Mouse (Mus musculus) CH12.LX (cell line): ENCODE measurements at regions not wholly inside any gene's neighbourhood (a gene's known extent, or its start where the extent isn't known, plus 50 kb on each side); places are given as distances from the start of the nearest gene placed in this dataset.
A peak's percentile ranks its signal among the peaks of the same experiment; 100 is the strongest.

Experiments
- DNase-seq: peaks from one replicate; pipeline ENCODE4 v3.0.0-alpha.2; 2013; ENCODE audit errors: extremely low read depth
- H3K27ac ChIP-seq: 2 replicates; pipeline ENCODE4 v1.5.1; 2012; ENCODE audit warnings: low read depth, mild to moderate bottlenecking, control low read depth, moderate library complexity; ENCODE audit not compliant: insufficient read depth
- H3K27me3 ChIP-seq: replicated peaks from 2 replicates; pipeline ENCODE3; 2012; ENCODE audit warnings: inconsistent platforms
- H3K36me3 ChIP-seq, 2 experiments: replicated peaks in 1 of 2; 2 replicates each; pipeline versions ENCODE3 to v1.6.1; 2012; ENCODE audit warnings: inconsistent platforms in 1 of 2, low read length in 1 of 2, mild to moderate bottlenecking in 1 of 2, mixed read lengths in 1 of 2, moderate library complexity in 1 of 2; ENCODE audit not compliant: control insufficient read depth in 1 of 2, insufficient read depth in 1 of 2
- H3K4me1 ChIP-seq, 2 experiments: 2 replicates each; pipeline ENCODE4 v1.6.1; 2012; ENCODE audit warnings: inconsistent platforms in 1 of 2, moderate library complexity in 1 of 2; ENCODE audit not compliant: insufficient read depth in 2 of 2, control insufficient read depth in 1 of 2
- H3K4me2 ChIP-seq: 2 replicates; pipeline ENCODE4 v1.6.1; 2012; ENCODE audit warnings: low read depth, mild to moderate bottlenecking, control low read depth; ENCODE audit not compliant: poor library complexity, insufficient read depth, severe bottlenecking
- H3K4me3 ChIP-seq, 3 experiments: fragments of 150-350 bp in 1 of 3; sonication (generic) in 1 of 3; replicated peaks in 1 of 3; 2 replicates each; pipeline versions ENCODE3 to v1.5.1; 2011 to 2012; ENCODE audit warnings: low read depth in 2 of 3, low read length in 2 of 3, mild to moderate bottlenecking in 2 of 3, moderate library complexity in 2 of 3, control low read depth in 1 of 3, improper control_type of control experiment in 1 of 3, inconsistent platforms in 1 of 3, mixed read lengths in 1 of 3; ENCODE audit not compliant: poor library complexity in 1 of 3
- H3K79me2 ChIP-seq: replicated peaks from 2 replicates; pipeline ENCODE4 v1.6.1; 2012; ENCODE audit warnings: mild to moderate bottlenecking, moderate library complexity; ENCODE audit not compliant: control insufficient read depth, poor library complexity, insufficient read depth, severe bottlenecking; ENCODE audit errors: extremely low read depth
- H3K9ac ChIP-seq: 2 replicates; pipeline ENCODE4 v1.6.1; 2012; ENCODE audit warnings: low read depth, mild to moderate bottlenecking, control low read depth, moderate library complexity; ENCODE audit not compliant: insufficient read depth
- H3K9me3 ChIP-seq: replicated peaks from 2 replicates; pipeline ENCODE3; 2012; ENCODE audit warnings: low read length, inconsistent platforms, mixed read lengths
- BHLHE40 ChIP-seq: IDR thresholded peaks from 2 replicates; pipeline ENCODE4 v1.6.1; 2011; ENCODE audit warnings: mild to moderate bottlenecking, low read depth, low read length, improper control_type of control experiment
- CHD1 ChIP-seq: IDR thresholded peaks from 2 replicates; pipeline ENCODE4 v1.6.1; 2012; ENCODE audit warnings: low read depth, low read length, improper control_type of control experiment, inconsistent platforms
- CHD2 ChIP-seq: IDR thresholded peaks from 2 replicates; pipeline ENCODE4 v1.6.1; 2011; ENCODE audit warnings: low read length, improper control_type of control experiment
- CTCF ChIP-seq, 2 experiments: IDR thresholded peaks in 1 of 2; conservative IDR thresholded peaks in 1 of 2; 2 replicates each; pipeline ENCODE4 v1.5.1; 2011 to 2012; ENCODE audit warnings: low read depth in 2 of 2, low read length in 2 of 2, improper control_type of control experiment in 1 of 2, inconsistent platforms in 1 of 2, mild to moderate bottlenecking in 1 of 2, moderate library complexity in 1 of 2
- E2F4 ChIP-seq: IDR thresholded peaks from 2 replicates; pipeline ENCODE4 v1.6.1; 2011; ENCODE audit warnings: low read depth, low read length, improper control_type of control experiment; ENCODE audit not compliant: insufficient replicate concordance
- EP300 ChIP-seq: IDR thresholded peaks from 2 replicates; pipeline ENCODE4 v1.6.1; 2011; ENCODE audit warnings: low read length, improper control_type of control experiment
- GABPA ChIP-seq: IDR thresholded peaks from 2 replicates; pipeline ENCODE4 v1.6.1; 2012; ENCODE audit warnings: low read depth, low read length, improper control_type of control experiment, inconsistent platforms; ENCODE audit not compliant: insufficient replicate concordance
- HCFC1 ChIP-seq: IDR thresholded peaks from 2 replicates; pipeline ENCODE4 v1.6.1; 2012; ENCODE audit warnings: low read depth, mild to moderate bottlenecking, inconsistent platforms, low read length, improper control_type of control experiment
- MAFK ChIP-seq: IDR thresholded peaks from 2 replicates; pipeline ENCODE4 v1.6.1; 2011; ENCODE audit warnings: low read length, improper control_type of control experiment; ENCODE audit not compliant: insufficient replicate concordance
- MEF2A ChIP-seq: IDR thresholded peaks from 2 replicates; pipeline ENCODE4 v1.6.1; 2014; ENCODE audit warnings: low read depth, mild to moderate bottlenecking, inconsistent platforms, low read length, improper control_type of control experiment, borderline replicate concordance
- MXI1 ChIP-seq: IDR thresholded peaks from 2 replicates; pipeline ENCODE4 v1.6.1; 2011; ENCODE audit warnings: mild to moderate bottlenecking, low read depth, low read length, improper control_type of control experiment
- MYC ChIP-seq: IDR thresholded peaks from 2 replicates; pipeline ENCODE4 v1.6.1; 2011; ENCODE audit warnings: low read depth, mild to moderate bottlenecking, improper control_type of control experiment, low read length
- NELFE ChIP-seq: IDR thresholded peaks from 2 replicates; pipeline ENCODE4 v1.6.1; 2011; ENCODE audit warnings: low read depth, low read length, improper control_type of control experiment
- PAX5 ChIP-seq: IDR thresholded peaks from 2 replicates; pipeline ENCODE4 v1.6.1; 2012; ENCODE audit warnings: low read length, inconsistent platforms, mixed read lengths
- RCOR1 ChIP-seq: conservative IDR thresholded peaks from 2 replicates; pipeline ENCODE4 v1.6.1; 2012; ENCODE audit warnings: low read depth, mild to moderate bottlenecking, inconsistent platforms, low read length, improper control_type of control experiment
- SIN3A ChIP-seq: IDR thresholded peaks from 2 replicates; pipeline ENCODE4 v1.6.1; 2012; ENCODE audit warnings: low read length, improper control_type of control experiment, inconsistent platforms
- USF1 ChIP-seq: IDR thresholded peaks from 2 replicates; pipeline ENCODE4 v1.6.1; 2014; ENCODE audit warnings: low read depth, mild to moderate bottlenecking, inconsistent platforms, low read length, improper control_type of control experiment
- ZKSCAN1 ChIP-seq: IDR thresholded peaks from 2 replicates; pipeline ENCODE4 v1.6.1; 2012; ENCODE audit warnings: low read depth, inconsistent platforms, low read length, improper control_type of control experiment, borderline replicate concordance
- ZMIZ1 ChIP-seq: IDR thresholded peaks from 2 replicates; pipeline ENCODE4 v1.6.1; 2012; ENCODE audit warnings: low read depth, mild to moderate bottlenecking, inconsistent platforms, low read length, improper control_type of control experiment
- dilution Hi-C: fragments of 300-500 bp; cut with MboI; formaldehyde crosslinking; loops from 2 replicates; pipeline ENCODE4 v1.14.3; 2020; ENCODE audit warnings: low sequenced_read_pairs; ENCODE audit not compliant: extremely low pct_unique_long_range_greater_than_20kb, extremely low pct_ligation_motif_present
- in situ Hi-C: fragments of 300-500 bp; cut with MboI; formaldehyde crosslinking; loops from 3 replicates; pipeline ENCODE4 v1.14.3; 2019; ENCODE audit warnings: low sequenced_read_pairs, low pct_ligation_motif_present, low pct_unique_long_range_greater_than_20kb, mixed read lengths

GRCm38 (mm10) chrX:11747386-11748121 lies 412.6 kb downstream of the Bcor start:
- H3K9me3 ChIP-seq: peaks cover 2% of the 10 kb centered on the region
- TF ChIP-seq SIN3A (no peak), EP300 (0 out of 2 replicates have a peak, but pooled peaks have one; percentile 14)
- peaks cover 19 to 37% of the 10 kb centered on the region in 2 experiments for H3K4me1 ChIP-seq
- no peak overlapping the region for H3K4me3 ChIP-seq
- H3K4me2 ChIP-seq: peak overlapping the region; percentile 38
- DNase-seq: peak; percentile 46
- H3K36me3 ChIP-seq: no peaks in the 10 kb centered on the region
- no peaks in the 10 kb centered on the region for H3K27me3 ChIP-seq
- dilution Hi-C loops: no loop called here
- H3K79me2 ChIP-seq: no peaks in the 10 kb centered on the region
- no peak overlapping the region for H3K27ac ChIP-seq
- no peak overlapping the region for H3K9ac ChIP-seq
- in situ Hi-C loops: no loop called here

DNA sequence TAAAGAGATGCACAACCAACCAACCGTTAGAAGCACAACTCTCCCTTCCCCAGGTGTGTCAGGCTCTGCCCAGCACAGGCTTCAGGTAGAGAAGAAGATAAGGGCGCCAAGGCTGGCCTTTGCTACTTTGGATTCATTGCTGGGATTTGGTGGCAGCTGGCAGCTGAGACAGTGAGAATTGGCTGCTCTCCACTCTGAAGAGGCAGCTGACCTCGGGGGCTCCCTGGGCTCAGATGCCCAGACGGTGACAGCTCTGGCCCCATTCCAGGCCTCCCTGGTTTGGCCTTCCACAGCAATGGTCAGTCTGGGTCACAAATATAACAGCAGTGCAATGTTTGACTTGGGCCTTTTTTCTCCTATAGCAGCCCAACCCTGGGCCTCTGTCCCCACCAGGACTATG lies 411.9 kb downstream of the Bcor start:
- DNase-seq: no peak
- dilution Hi-C loops (no loop called here), in situ Hi-C loops (no loop called here)
- no peaks in the 10 kb centered on the region for H3K9me3 ChIP-seq
- H3K4me3 ChIP-seq: no peak overlapping the region
- H3K27me3 ChIP-seq: no peaks in the 10 kb centered on the region
- H3K79me2 ChIP-seq: no peaks in the 10 kb centered on the region
- H3K4me2 ChIP-seq: no peak overlapping the region
- no peaks in the 10 kb centered on the region for H3K36me3 ChIP-seq
- no peak overlapping the region for H3K9ac ChIP-seq
- H3K27ac ChIP-seq: no peak overlapping the region
- peaks cover 19 to 38% of the 10 kb centered on the region in 2 experiments for H3K4me1 ChIP-seq
- TF ChIP-seq SIN3A (no peak), BHLHE40 (no peak), USF1 (no peak), MYC (no peak), PAX5 (no peak), ZMIZ1 (no peak), MAFK (no peak), NELFE (no peak), GABPA (no peak), MXI1 (no peak), CHD2 (no peak), RCOR1 (no peak), CTCF (conservative IDR thresholded peaks at IDR 0.05 in 1 of 2, IDR thresholded peaks at IDR 0.05 in 1 of 2; ENCODE audit: low read depth in 2 of 2, low read length in 2 of 2) (no peak), E2F4 (no peak), ZKSCAN1 (no peak), MEF2A (no peak), CHD1 (no peak), HCFC1 (no peak)
